Mouse (Mus musculus) heart, postnatal 0 days (tissue): ENCODE measurements at regions not wholly inside any gene's neighbourhood (a gene's known extent, or its start where the extent isn't known, plus 50 kb on each side); places are given as distances from the start of the nearest gene placed in this dataset.
A peak's percentile ranks its signal among the peaks of the same experiment; 100 is the strongest.

Source experiments
- ATAC-seq: fragments of 200-750 bp; cut with Nextera tagmentation; 2 replicates; pipeline ENCODE4 v1.8.0; 2017; ENCODE audit warnings: low read depth, moderate number of reproducible peaks, moderate library complexity; ENCODE audit not compliant: insufficient read depth
- DNase-seq: peaks from one replicate; pipeline ENCODE4 v3.0.0-alpha.2; 2016; ENCODE audit warnings: low spot score
- H3K27ac ChIP-seq: fragments of 300-500 bp; sonication (generic); 2 replicates; pipeline ENCODE4 v1.5.1; 2014; ENCODE audit warnings: low read depth, mild to moderate bottlenecking
- H3K27me3 ChIP-seq: fragments of 300-500 bp; sonication (generic); 2 replicates; pipeline ENCODE4 v1.6.1; 2014; ENCODE audit warnings: low read length, mixed read lengths; ENCODE audit not compliant: control insufficient read depth, insufficient read depth
- H3K36me3 ChIP-seq: fragments of 300-500 bp; sonication (generic); replicated peaks from 2 replicates; pipeline ENCODE4 v1.6.1; 2014; ENCODE audit warnings: low read length, mixed read lengths; ENCODE audit not compliant: control insufficient read depth, insufficient read depth
- H3K4me1 ChIP-seq: fragments of 300-500 bp; sonication (generic); 2 replicates; pipeline ENCODE4 v1.6.1; 2014; ENCODE audit warnings: antibody characterized with exemption; ENCODE audit not compliant: control insufficient read depth, insufficient read depth
- H3K4me2 ChIP-seq: fragments of 300-500 bp; sonication (generic); 2 replicates; pipeline ENCODE4 v1.6.1; 2014; ENCODE audit warnings: low read depth, mild to moderate bottlenecking, low read length, moderate library complexity
- H3K4me3 ChIP-seq: fragments of 300-500 bp; sonication (generic); 2 replicates; pipeline ENCODE4 v1.5.1; 2014; ENCODE audit warnings: low read depth, low read length
- H3K9ac ChIP-seq: fragments of 300-500 bp; sonication (generic); replicated peaks from 2 replicates; pipeline ENCODE4 v1.6.1; 2014; ENCODE audit warnings: low read depth, low read length, mixed read lengths
- H3K9me3 ChIP-seq: fragments of 300-500 bp; sonication (generic); replicated peaks from 2 replicates; pipeline ENCODE4 v1.6.1; 2016; ENCODE audit warnings: low read length; ENCODE audit not compliant: control insufficient read depth
- CTCF ChIP-seq: IDR thresholded peaks from 2 replicates; pipeline ENCODE4 v1.5.1; 2016; ENCODE audit warnings: antibody characterized with exemption, control low read depth, low read depth
- EP300 ChIP-seq: IDR thresholded peaks from 2 replicates; pipeline ENCODE4 v1.6.1; 2016; ENCODE audit warnings: antibody characterized with exemption, low read depth
- WGBS: fragments of 180-500 bp; shearing (Covaris S2); extraction: QIAGEN DNeasy Blood & Tissue Kit; methylation state at CpG from one replicate; pipeline ENCODE4 v1.1.7; 2014; 5-methylcytosine and 5-hydroxymethylcytosine counted together

- no peak for TF ChIP-seq EP300
- TF ChIP-seq CTCF, result no peak
- 65% methylated on average over 12 of the region's 12 CpGs for WGBS
- 0 out of 2 replicates have a peak, but pooled peaks cover 9% of the 10 kb centered on the region for H3K4me1 ChIP-seq
- no peak overlapping the region for H3K9ac ChIP-seq
- ATAC-seq (no peak), DNase-seq (no peak)
- no peaks in the 10 kb centered on the region for H3K9me3 ChIP-seq
- H3K4me3 ChIP-seq, result no peak overlapping the region
- H3K27me3 ChIP-seq, result no peaks in the 10 kb centered on the region
- H3K4me2 ChIP-seq, result no peak overlapping the region
- H3K27ac ChIP-seq, result no peak overlapping the region
- H3K36me3 ChIP-seq, result no peaks in the 10 kb centered on the region
Observed at GRCm38 (mm10) chr2:117439372-117440183, 96.8 kb upstream of the Rasgrp1 start.

DNA sequence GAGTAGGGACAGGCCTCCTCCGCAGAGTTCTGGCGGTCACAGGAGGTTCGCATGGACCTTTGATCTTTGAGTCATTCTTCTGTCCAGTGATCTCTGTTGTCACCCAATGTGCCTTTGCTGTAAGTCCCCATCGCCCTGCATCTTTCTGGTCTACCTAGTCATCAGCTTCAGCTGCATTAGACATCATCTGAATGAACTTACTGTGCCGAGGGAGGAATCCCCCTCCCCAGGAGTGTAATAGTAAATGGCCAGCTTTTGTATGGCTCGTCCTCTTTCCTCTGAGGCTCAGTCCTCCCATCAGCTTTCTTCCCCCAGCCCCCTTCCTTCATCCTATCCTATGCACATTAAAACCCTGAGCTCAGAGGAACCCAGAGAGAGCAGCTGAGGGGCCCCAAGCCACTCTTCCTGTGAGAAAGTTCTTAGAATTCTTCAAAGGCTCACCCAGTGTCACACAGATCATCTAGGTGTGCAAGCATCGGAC, 98.0 kb upstream of the Rasgrp1 start:
- TF ChIP-seq CTCF, result no peak
- TF ChIP-seq EP300, result no peak
- no peak overlapping the region; the same call in 1 of the 2 replicates for H3K27ac ChIP-seq

GRCm38 (mm10) chr2:117442862-117443261, 100.1 kb upstream of the Rasgrp1 start:
- Histone ChIP-seq H3K9ac (no peak overlapping the region), H3K27me3 (no peaks in the 10 kb centered on the region), H3K4me1 (0 out of 2 replicates have a peak, but pooled peaks cover 9% of the 10 kb centered on the region), H3K9me3 (no peaks in the 10 kb centered on the region), H3K4me2 (no peak overlapping the region), H3K27ac (no peak overlapping the region), H3K4me3 (no peak overlapping the region), H3K36me3 (no peaks in the 10 kb centered on the region)
- DNase-seq (no peak), ATAC-seq (no peak)
- no peak for TF ChIP-seq EP300
- no peak for TF ChIP-seq CTCF
- 76% methylated on average over 4 of the region's 4 CpGs for WGBS

More for the DNA sequence above, 98.0 kb upstream of the Rasgrp1 start:
- H3K4me3 ChIP-seq, result no peak overlapping the region
- no peak overlapping the region for H3K4me2 ChIP-seq
- 68% methylated on average over 7 of the region's 7 CpGs for WGBS
- no peaks in the 10 kb centered on the region for H3K9me3 ChIP-seq
- no peak overlapping the region for H3K9ac ChIP-seq
- no peak for ATAC-seq
- no peaks in the 10 kb centered on the region for H3K36me3 ChIP-seq
- no peaks in the 10 kb centered on the region for H3K27me3 ChIP-seq
- DNase-seq, result no peak
- H3K4me1 ChIP-seq, result 0 out of 2 replicates have a peak, but pooled peaks cover 9% of the 10 kb centered on the region

GRCm38 (mm10) chr2:117444671-117445070, 101.9 kb upstream of the Rasgrp1 start:
- H3K27me3 ChIP-seq, result no peaks in the 10 kb centered on the region
- no peak overlapping the region for H3K9ac ChIP-seq
- ATAC-seq, result 0 out of 2 replicates have a peak, but pooled peaks have one; percentile 36
- no peaks in the 10 kb centered on the region for H3K9me3 ChIP-seq
- H3K4me3 ChIP-seq, result no peak overlapping the region
- H3K4me2 ChIP-seq, result no peak overlapping the region
- no peak overlapping the region for H3K27ac ChIP-seq
- WGBS, result 27% methylated on average over 5 of the region's 5 CpGs
- TF ChIP-seq EP300, result no peak
- peak; percentile 43 for TF ChIP-seq CTCF
- H3K4me1 ChIP-seq, result 0 out of 2 replicates have a peak, but pooled peaks cover 9% of the 10 kb centered on the region
- no peaks in the 10 kb centered on the region for H3K36me3 ChIP-seq
- DNase-seq, result no peak

DNA sequence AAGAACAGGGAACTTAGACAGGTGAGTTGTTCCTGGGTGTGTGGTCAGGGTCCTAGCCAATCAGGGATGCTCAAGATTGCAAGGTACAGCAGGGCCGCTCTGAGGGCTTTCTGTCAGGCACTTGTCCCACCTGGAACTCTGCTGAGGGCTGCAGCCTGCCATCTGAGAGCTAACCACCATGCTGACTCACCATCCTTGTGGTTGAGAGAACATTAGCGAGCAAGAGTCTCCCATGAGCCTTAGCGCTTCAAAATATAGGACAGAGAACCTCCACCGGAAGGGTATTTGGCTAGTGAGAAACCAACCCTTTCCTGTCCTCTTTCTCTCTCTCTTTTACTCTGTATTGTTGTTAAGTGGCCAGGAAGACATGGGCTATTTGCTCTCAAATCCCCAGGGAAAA, 104.1 kb upstream of the Rasgrp1 start:
- ATAC-seq, result no peak
- Histone ChIP-seq H3K9ac (no peak overlapping the region), H3K36me3 (no peaks in the 10 kb centered on the region), H3K4me1 (0 out of 2 replicates have a peak, but pooled peaks cover 9% of the 10 kb centered on the region), H3K27ac (no peak overlapping the region; the same call in 1 of the 2 replicates), H3K27me3 (no peaks in the 10 kb centered on the region), H3K9me3 (no peaks in the 10 kb centered on the region), H3K4me2 (no peak overlapping the region), H3K4me3 (no peak overlapping the region)
- no peak for TF ChIP-seq EP300
- no peak for TF ChIP-seq CTCF
- DNase-seq, result no peak
- WGBS, result 68% methylated on average over 4 of the region's 4 CpGs
